Mouse (Mus musculus) ovary, postnatal 36 days (tissue): Measurements from ENCODE around the gene D17H6S53E.
"Not testable (repeated sequence)": the region's sequence is repeated elsewhere in the genome, so short reads cannot be mapped to it uniquely, and the experiment has no call there.

ENCODE experiments used
- DNase-seq: peaks from one replicate; pipeline ENCODE4 v3.0.0; 2022; ENCODE audit warnings: low spot score, mixed read lengths

Gene D17H6S53E

GRCm38 (mm10) chr17:35101161-35101560 lies 25.0 kb upstream of the D17H6S53E start:
- DNase-seq: no peak

- DNase-seq: no peak
Observed at GRCm38 (mm10) chr17:35102299-35102698, 23.9 kb upstream of the D17H6S53E start.

GRCm38 (mm10) chr17:35103221-35103690 lies 22.9 kb upstream of the D17H6S53E start:
- DNase-seq: no peak

GRCm38 (mm10) chr17:35104079-35104478 lies 22.1 kb upstream of the D17H6S53E start:
- no peak for DNase-seq

GRCm38 (mm10) chr17:35104754-35105153 lies 21.4 kb upstream of the D17H6S53E start:
- DNase-seq: no peak

GRCm38 (mm10) chr17:35105740-35106389 lies 20.3 kb upstream of the D17H6S53E start:
- peak; percentile 50 for DNase-seq

GRCm38 (mm10) chr17:35106522-35106921 lies 19.7 kb upstream of the D17H6S53E start:
- no peak for DNase-seq

- no peak for DNase-seq
Observed at GRCm38 (mm10) chr17:35108097-35108496, 18.1 kb upstream of the D17H6S53E start, which contains the start of gene Ly6g5c. Gene Ly6g5c (plus strand): TSS chr17:35108279.

GRCm38 (mm10) chr17:35111774-35112173 lies 14.4 kb upstream of the D17H6S53E start:
- no peak for DNase-seq

- no peak for DNase-seq
Observed at GRCm38 (mm10) chr17:35115046-35116019, 10.8 kb upstream of the D17H6S53E start, which contains the start of gene Ly6g5b. Gene Ly6g5b (minus strand): TSS chr17:35115428.

GRCm38 (mm10) chr17:35120745-35121142 lies 5.4 kb upstream of the D17H6S53E start:
- DNase-seq: no peak

GRCm38 (mm10) chr17:35121143-35121799 lies 4.9 kb upstream of the D17H6S53E start, which contains the start of gene Gpank1:
Gene Gpank1 (plus strand): TSS chr17:35121455.
- peak; percentile 97 for DNase-seq

GRCm38 (mm10) chr17:35121871-35122303 lies 4.3 kb upstream of the D17H6S53E start, which contains the start of gene Csnk2b:
Gene Csnk2b (minus strand): TSS chr17:35122053.
- DNase-seq: no peak

- not testable (repeated sequence) for DNase-seq
Observed at GRCm38 (mm10) chr17:35123287-35123686, 2.9 kb upstream of the D17H6S53E start.

- DNase-seq: not testable (repeated sequence)
Observed at GRCm38 (mm10) chr17:35124261-35124896, 1.8 kb upstream of the D17H6S53E start.

- no peak for DNase-seq
Observed at GRCm38 (mm10) chr17:35125081-35125480, 1.1 kb upstream of the D17H6S53E start.

- DNase-seq: no peak
Observed at GRCm38 (mm10) chr17:35125578-35125977, 595 bp upstream of the D17H6S53E start.

GRCm38 (mm10) chr17:35127017-35127416 lies 844 bp downstream of the D17H6S53E start:
- DNase-seq: no peak

- DNase-seq: no peak
Observed at GRCm38 (mm10) chr17:35128996-35129395, 2.8 kb downstream of the D17H6S53E start.

- no peak for DNase-seq
Observed at GRCm38 (mm10) chr17:35131038-35131437, 4.9 kb downstream of the D17H6S53E start.

GRCm38 (mm10) chr17:35131500-35132173 lies 5.5 kb downstream of the D17H6S53E start, which contains the start of gene Apom:
Gene Apom (minus strand): TSS chr17:35132050.
- DNase-seq: no peak
